Mouse (Mus musculus): ENCODE measurements at regions not wholly inside any gene's neighbourhood (a gene's known extent, or its start where the extent isn't known, plus 50 kb on each side); places are given as distances from the start of the nearest gene placed in this dataset.
"Not testable (repeated sequence)": the region's sequence is repeated elsewhere in the genome, so short reads cannot be mapped to it uniquely, and the experiment has no call there.

GRCm38 (mm10) chrX:93888480-93888879 lies 56.5 kb upstream of the Pdk3 start:
- DNase-seq (ENCODE audit: low spot score in 2 of 2): no peak

GRCm38 (mm10) chrX:93888966-93889365 lies 57.0 kb upstream of the Pdk3 start:
- DNase-seq (ENCODE audit: low spot score in 2 of 2): no peak

- DNase-seq (ENCODE audit: low spot score in 2 of 2): peak; percentile 57 to 85
Measured at GRCm38 (mm10) chrX:93889394-93890042, 57.5 kb upstream of the Pdk3 start.

GRCm38 (mm10) chrX:93896838-93897820 lies 65.1 kb upstream of the Pdk3 start:
- no peak for DNase-seq (ENCODE audit: low spot score in 2 of 2)

GRCm38 (mm10) chrX:93903209-93903608 lies 65.2 kb upstream of the AU015836 start:
- no peak for DNase-seq (ENCODE audit: low spot score in 2 of 2)

GRCm38 (mm10) chrX:93905531-93905930 lies 62.9 kb upstream of the AU015836 start:
- DNase-seq (ENCODE audit: low spot score in 2 of 2): no peak

GRCm38 (mm10) chrX:93911087-93911840 lies 57.2 kb upstream of the AU015836 start:
- DNase-seq (ENCODE audit: low spot score in 2 of 2): peak in 1 of 2 experiments; percentile 28

GRCm38 (mm10) chrX:93915548-93915947 lies 52.9 kb upstream of the AU015836 start:
- no peak for DNase-seq (ENCODE audit: low spot score in 2 of 2)

- DNase-seq (ENCODE audit: low spot score in 2 of 2): not testable (repeated sequence)
Measured at GRCm38 (mm10) chrX:93917367-93917766, 51.1 kb upstream of the AU015836 start.

All from spleen, postnatal 4 days (tissue).